Mouse (Mus musculus): ENCODE results near the gene Inpp5k.
"Not testable (repeated sequence)": the region's sequence is repeated elsewhere in the genome, so short reads cannot be mapped to it uniquely, and the experiment has no call there.

Gene Inpp5k

GRCm38 (mm10) chr11:75678747-75679438 is 48.1 kb downstream of the Inpp5k start, which contains the start of gene Crk:
Crk (plus strand) TSS chr11:75679259.
- DNase-seq (ENCODE audit: low read depth, low spot score), result peak; percentile 99

- DNase-seq (ENCODE audit: low read depth, low spot score), result peak; percentile 61
Observed at GRCm38 (mm10) chr11:75679439-75680171, 48.8 kb downstream of the Inpp5k start.

GRCm38 (mm10) chr11:75684462-75684861 is 53.7 kb downstream of the Inpp5k start:
- no peak for DNase-seq (ENCODE audit: low read depth, low spot score)

GRCm38 (mm10) chr11:75684956-75685355 is 54.2 kb downstream of the Inpp5k start:
- no peak for DNase-seq (ENCODE audit: low read depth, low spot score)

GRCm38 (mm10) chr11:75687343-75687993 is 56.7 kb downstream of the Inpp5k start:
- peak; percentile 13 for DNase-seq (ENCODE audit: low read depth, low spot score)

- DNase-seq (ENCODE audit: low read depth, low spot score), result no peak
Observed at GRCm38 (mm10) chr11:75688132-75688531, 57.3 kb downstream of the Inpp5k start.

- DNase-seq (ENCODE audit: low read depth, low spot score), result no peak
Observed at GRCm38 (mm10) chr11:75689977-75690376, 59.2 kb downstream of the Inpp5k start.

GRCm38 (mm10) chr11:75691047-75691446 is 60.3 kb downstream of the Inpp5k start:
- no peak for DNase-seq (ENCODE audit: low read depth, low spot score)

- no peak for DNase-seq (ENCODE audit: low read depth, low spot score)
Observed at GRCm38 (mm10) chr11:75693570-75693969, 62.8 kb downstream of the Inpp5k start.

GRCm38 (mm10) chr11:75697464-75697863 is 66.7 kb downstream of the Inpp5k start:
- DNase-seq (ENCODE audit: low read depth, low spot score), result not testable (repeated sequence)

Measured in mesoderm, embryonic 11.5 days (tissue).